Mouse (Mus musculus): ENCODE measurements around the gene Olfr557.

Gene Olfr557

GRCm38 (mm10) chr7:102695358-102696125, at the start of gene Olfr557:
Gene Olfr557 (plus strand): TSS chr7:102695910.
- peak; percentile 21 for DNase-seq (ENCODE audit: low read depth, low spot score)

GRCm38 (mm10) chr7:102658523-102658922, 37.2 kb upstream of the Olfr557 start, which contains the start of gene Olfr555:
Gene Olfr555 (plus strand): TSS chr7:102658823.
- DNase-seq (ENCODE audit: low read depth, low spot score): no peak

- DNase-seq (ENCODE audit: low read depth, low spot score): no peak
These were observed 31.1 kb upstream of the Olfr557 start, which contains the start of gene Olfr556 for GRCm38 (mm10) chr7:102664599-102664998. Gene Olfr556 (plus strand): TSS chr7:102664899.

GRCm38 (mm10) chr7:102665378-102665777, 30.3 kb upstream of the Olfr557 start:
- no peak for DNase-seq (ENCODE audit: low read depth, low spot score)

GRCm38 (mm10) chr7:102676225-102676624, 19.5 kb upstream of the Olfr557 start:
- DNase-seq (ENCODE audit: low read depth, low spot score): no peak

- no peak for DNase-seq (ENCODE audit: low read depth, low spot score)
These were observed 13.8 kb upstream of the Olfr557 start for GRCm38 (mm10) chr7:102681916-102682315.

GRCm38 (mm10) chr7:102686944-102687501, 8.7 kb upstream of the Olfr557 start, which contains the start of gene Trim68:
Gene Trim68 (minus strand): TSS chr7:102687327.
- peak; percentile 67 for DNase-seq (ENCODE audit: low read depth, low spot score)

GRCm38 (mm10) chr7:102698461-102698860, 2.8 kb downstream of the Olfr557 start:
- no peak for DNase-seq (ENCODE audit: low read depth, low spot score)

GRCm38 (mm10) chr7:102701915-102702314, 6.2 kb downstream of the Olfr557 start, which contains the start of gene Olfr558:
Gene Olfr558 (plus strand): TSS chr7:102702215.
- no peak for DNase-seq (ENCODE audit: low read depth, low spot score)

- DNase-seq (ENCODE audit: low read depth, low spot score): no peak
These were observed 23.3 kb downstream of the Olfr557 start, which contains the start of gene Olfr33 for GRCm38 (mm10) chr7:102718970-102719369. Gene Olfr33 (minus strand): TSS chr7:102719070.

GRCm38 (mm10) chr7:102727391-102727790, 31.7 kb downstream of the Olfr557 start, which contains the start of gene Olfr559:
Gene Olfr559 (minus strand): TSS chr7:102727491.
- no peak for DNase-seq (ENCODE audit: low read depth, low spot score)

GRCm38 (mm10) chr7:102733793-102734192, 38.1 kb downstream of the Olfr557 start:
- DNase-seq (ENCODE audit: low read depth, low spot score): no peak

GRCm38 (mm10) chr7:102737705-102738104, 42.0 kb downstream of the Olfr557 start:
- no peak for DNase-seq (ENCODE audit: low read depth, low spot score)

Data from retina, postnatal 7 days (tissue).